Mouse (Mus musculus): Measurements from ENCODE around the gene Gm4952. TPM values are rescaled to one million over a fixed set of nuclear protein-coding genes. Genes with fewer than 3 reads are reported as not detected.
"Not testable (repeated sequence)": the region's sequence is repeated elsewhere in the genome, so short reads cannot be mapped to it uniquely, and the experiment has no call there.

Gm4952 gene
- polyA plus RNA-seq, 1 experiment from 2014 or later: not detected

- H3K36me3 ChIP-seq: no peaks in the 10 kb centered on the region
- no peak within 1 kb of the TSS for H3K4me2 ChIP-seq (replicated peaks)
- no peak within 1 kb of the TSS for H3K27ac ChIP-seq
- H3K27me3 ChIP-seq (replicated peaks): no peaks in the 10 kb centered on the region
- H3K9me3 ChIP-seq: no peaks in the 10 kb centered on the region
- no peaks in the 10 kb centered on the region for H3K4me1 ChIP-seq
- WGBS: 87% methylated on average over 4 of the region's 4 CpGs
- H3K9ac ChIP-seq: no peak within 1 kb of the TSS
- no peak for ATAC-seq (ENCODE audit: low FRiP score, low read depth)
- no peak within 1 kb of the TSS for H3K4me3 ChIP-seq
These were observed 33.4 kb downstream of the Gm4952 start, which contains the start of gene Glyat for GRCm38 (mm10) chr19:12633176-12633575. Gene Glyat (plus strand): TSS chr19:12633308.

GRCm38 (mm10) chr19:12634259-12634658 is 34.5 kb downstream of the Gm4952 start:
- ATAC-seq (ENCODE audit: low FRiP score, low read depth): no peak
- no peak overlapping the region for H3K4me2 ChIP-seq (replicated peaks)
- 88% methylated on average over 3 of the region's 3 CpGs for whole genome bisulfite sequencing
- no peaks in the 10 kb centered on the region for H3K27me3 ChIP-seq (replicated peaks)
- H3K27ac ChIP-seq: no peak overlapping the region
- H3K4me1 ChIP-seq: no peaks in the 10 kb centered on the region
- no peaks in the 10 kb centered on the region for H3K36me3 ChIP-seq
- no peaks in the 10 kb centered on the region for H3K9me3 ChIP-seq
- no peak overlapping the region for H3K9ac ChIP-seq
- H3K4me3 ChIP-seq: no peak overlapping the region

GRCm38 (mm10) chr19:12634963-12635362 is 35.2 kb downstream of the Gm4952 start:
- no peaks in the 10 kb centered on the region for H3K4me1 ChIP-seq
- H3K27me3 ChIP-seq (replicated peaks): no peaks in the 10 kb centered on the region
- no peak for ATAC-seq (ENCODE audit: low FRiP score, low read depth)
- H3K4me2 ChIP-seq (replicated peaks): no peak overlapping the region
- no peak overlapping the region for H3K27ac ChIP-seq
- no peak overlapping the region for H3K9ac ChIP-seq
- H3K9me3 ChIP-seq: no peaks in the 10 kb centered on the region
- no peak overlapping the region for H3K4me3 ChIP-seq
- WGBS: 90% methylated on average over 4 of the region's 4 CpGs
- H3K36me3 ChIP-seq: no peaks in the 10 kb centered on the region

GRCm38 (mm10) chr19:12636863-12637262 is 37.1 kb downstream of the Gm4952 start:
- ATAC-seq (ENCODE audit: low FRiP score, low read depth): no peak
- H3K27me3 ChIP-seq (replicated peaks): no peaks in the 10 kb centered on the region
- no peaks in the 10 kb centered on the region for H3K4me1 ChIP-seq
- no peak overlapping the region for H3K4me3 ChIP-seq
- no peak overlapping the region for H3K4me2 ChIP-seq (replicated peaks)
- 80% methylated on average over 3 of the region's 3 CpGs for WGBS
- no peaks in the 10 kb centered on the region for H3K36me3 ChIP-seq
- H3K27ac ChIP-seq: no peak overlapping the region
- H3K9me3 ChIP-seq: no peaks in the 10 kb centered on the region
- no peak overlapping the region for H3K9ac ChIP-seq

- Histone ChIP-seq H3K36me3 (no peaks in the 10 kb centered on the region), H3K4me2 (replicated peaks) (no peak overlapping the region)
These were observed 38.3 kb downstream of the Gm4952 start for GRCm38 (mm10) chr19:12638049-12638448.

GRCm38 (mm10) chr19:12649511-12649910 is 49.7 kb downstream of the Gm4952 start:
- no peaks in the 10 kb centered on the region for H3K36me3 ChIP-seq
- no peak for ATAC-seq (ENCODE audit: low FRiP score, low read depth)

More at GRCm38 (mm10) chr19:12638049-12638448, 38.3 kb downstream of the Gm4952 start:
- Histone ChIP-seq H3K9me3 (no peaks in the 10 kb centered on the region), H3K4me1 (no peaks in the 10 kb centered on the region), H3K27me3 (replicated peaks) (no peaks in the 10 kb centered on the region), H3K27ac (no peak overlapping the region), H3K4me3 (no peak overlapping the region), H3K9ac (no peak overlapping the region)
- ATAC-seq (ENCODE audit: low FRiP score, low read depth): no peak
- 79% methylated on average over 1 of the region's 1 CpGs for WGBS

GRCm38 (mm10) chr19:12666156-12666555 is 66.4 kb downstream of the Gm4952 start:
- Histone ChIP-seq H3K9ac (no peak overlapping the region), H3K9me3 (0 out of 2 replicates have a peak, but pooled peaks cover 14% of the 10 kb centered on the region), H3K27ac (no peak overlapping the region), H3K27me3 (replicated peaks) (no peaks in the 10 kb centered on the region), H3K36me3 (no peaks in the 10 kb centered on the region), H3K4me2 (replicated peaks) (no peak overlapping the region), H3K4me1 (no peaks in the 10 kb centered on the region), H3K4me3 (no peak overlapping the region)
- 81% methylated on average over 1 of the region's 1 CpGs for WGBS
- no peak for ATAC-seq (ENCODE audit: low FRiP score, low read depth)

More at GRCm38 (mm10) chr19:12649511-12649910, 49.7 kb downstream of the Gm4952 start:
- H3K4me1 ChIP-seq: no peaks in the 10 kb centered on the region
- no peaks in the 10 kb centered on the region for H3K9me3 ChIP-seq
- H3K4me3 ChIP-seq: no peak overlapping the region
- H3K27me3 ChIP-seq (replicated peaks): no peaks in the 10 kb centered on the region
- no peak overlapping the region for H3K9ac ChIP-seq
- no peak overlapping the region for H3K27ac ChIP-seq
- no peak overlapping the region for H3K4me2 ChIP-seq (replicated peaks)

- H3K27me3 ChIP-seq (replicated peaks); H3K4me2 ChIP-seq (replicated peaks); H3K27ac ChIP-seq; H3K4me3 ChIP-seq; H3K36me3 ChIP-seq; H3K4me1 ChIP-seq; ATAC-seq (ENCODE audit: low FRiP score, low read depth); H3K9ac ChIP-seq; H3K9me3 ChIP-seq: not testable (repeated sequence)
- WGBS: 96% methylated on average over 3 of the region's 3 CpGs
These were observed 68.8 kb downstream of the Gm4952 start for GRCm38 (mm10) chr19:12668601-12669000.

- Histone ChIP-seq H3K9ac (no peak within 1 kb of the TSS), H3K9me3 (no peaks in the 10 kb centered on the region), H3K4me3 (no peak within 1 kb of the TSS), H3K36me3 (no peaks in the 10 kb centered on the region), H3K4me1 (no peaks in the 10 kb centered on the region), H3K27ac (no peak within 1 kb of the TSS), H3K27me3 (replicated peaks) (no peaks in the 10 kb centered on the region), H3K4me2 (replicated peaks) (no peak within 1 kb of the TSS)
- ATAC-seq (ENCODE audit: low FRiP score, low read depth): no peak
These were observed 70.4 kb downstream of the Gm4952 start, which contains the start of gene Olfr1442 for GRCm38 (mm10) chr19:12670139-12670538. Gene Olfr1442 (plus strand): TSS chr19:12670439.

GRCm38 (mm10) chr19:12671051-12671450 is 71.3 kb downstream of the Gm4952 start:
- Histone ChIP-seq H3K4me3 (no peak overlapping the region), H3K36me3 (no peaks in the 10 kb centered on the region), H3K4me2 (replicated peaks) (no peak overlapping the region), H3K27me3 (replicated peaks) (no peaks in the 10 kb centered on the region), H3K9ac (no peak overlapping the region), H3K9me3 (no peaks in the 10 kb centered on the region), H3K4me1 (no peaks in the 10 kb centered on the region), H3K27ac (no peak overlapping the region)
- ATAC-seq (ENCODE audit: low FRiP score, low read depth): no peak
- 91% methylated on average over 4 of the region's 4 CpGs for WGBS

- H3K9me3 ChIP-seq: no peaks in the 10 kb centered on the region
- no peak within 1 kb of the TSS for H3K4me2 ChIP-seq (replicated peaks)
- WGBS: 74% methylated on average over 3 of the region's 3 CpGs
- no peaks in the 10 kb centered on the region for H3K36me3 ChIP-seq
- H3K27ac ChIP-seq: no peak within 1 kb of the TSS
- H3K27me3 ChIP-seq (replicated peaks): no peaks in the 10 kb centered on the region
- no peak within 1 kb of the TSS for H3K4me3 ChIP-seq
- H3K4me1 ChIP-seq: no peaks in the 10 kb centered on the region
- no peak for ATAC-seq (ENCODE audit: low FRiP score, low read depth)
- H3K9ac ChIP-seq: no peak within 1 kb of the TSS
These were observed 78.0 kb downstream of the Gm4952 start, which contains the start of gene Olfr1443 for GRCm38 (mm10) chr19:12677812-12678211. Gene Olfr1443 (plus strand): TSS chr19:12678112.

Measured in neural tube, embryonic 12.5 days (tissue).